Mouse (Mus musculus): Measurements from ENCODE around the gene Tnfrsf25. TPM values are rescaled to one million over a fixed set of nuclear protein-coding genes. Genes with fewer than 3 reads are reported as not detected.

The Tnfrsf25 gene
- polyA plus RNA-seq, 1 experiment: 3.8 TPM

DNA sequence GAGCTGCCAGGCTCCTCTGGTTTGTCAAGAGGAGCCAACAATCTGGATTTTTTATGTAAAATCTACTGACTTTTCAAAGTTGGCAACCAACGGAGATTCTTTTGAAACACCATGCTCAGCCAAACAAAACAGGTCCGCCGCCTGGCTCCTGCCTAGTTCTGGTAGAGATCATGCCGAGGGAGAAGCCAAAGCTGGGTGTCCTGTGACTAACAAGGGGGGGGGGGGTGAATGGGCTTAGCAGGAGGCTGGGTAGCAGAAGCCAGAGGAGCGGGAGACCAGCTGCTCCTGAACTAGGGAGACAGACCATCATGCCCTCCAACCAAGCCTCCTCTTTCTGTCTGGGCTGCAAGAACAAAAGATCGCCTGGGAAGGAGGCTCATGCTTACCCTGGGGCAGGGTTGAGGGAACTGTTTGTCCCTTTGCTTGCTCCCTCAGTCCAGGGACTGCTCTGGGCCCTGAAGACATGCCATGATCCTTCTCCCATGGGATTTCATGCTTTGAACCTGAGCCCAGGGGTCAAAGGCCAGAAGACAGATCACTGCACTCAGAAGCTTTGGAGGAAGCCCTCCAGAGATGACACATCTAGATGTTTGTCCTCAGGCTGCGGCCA, 32.0 kb upstream of the Tnfrsf25 start:
- H3K36me3 ChIP-seq (ENCODE audit: control insufficient read depth, insufficient read depth, low read length): no peaks in the 10 kb centered on the region
- H3K4me3 ChIP-seq (ENCODE audit: low read depth, low read length): no peak overlapping the region
- H3K27me3 ChIP-seq (ENCODE audit: control insufficient read depth, insufficient read depth, low read length): peaks cover 3% of the 10 kb centered on the region; the same call in 1 of the 2 replicates
- no peak for TF ChIP-seq POLR2A (IDR thresholded peaks at IDR 0.05; ENCODE audit: low read depth, low read length)
- TF ChIP-seq CTCF (IDR thresholded peaks at IDR 0.05; ENCODE audit: extremely low read depth, insufficient read length, insufficient replicate concordance, low read depth, low read length): no peak
- H3K4me1 ChIP-seq (ENCODE audit: control insufficient read depth, insufficient read depth, insufficient read length, low read length): peaks cover 4% of the 10 kb centered on the region; the same call in 1 of the 2 replicates
- WGBS: 74% methylated on average over 7 of the region's 7 CpGs
- no peak overlapping the region for H3K27ac ChIP-seq (ENCODE audit: insufficient read depth, low read depth, low read length)

GRCm38 (mm10) chr4:152084616-152085015, 31.1 kb upstream of the Tnfrsf25 start:
- 82% methylated on average over 7 of the region's 7 CpGs for WGBS
- TF ChIP-seq CTCF (IDR thresholded peaks at IDR 0.05; ENCODE audit: extremely low read depth, insufficient read length, insufficient replicate concordance, low read depth, low read length) (no peak), POLR2A (IDR thresholded peaks at IDR 0.05; ENCODE audit: low read depth, low read length) (no peak)
- H3K27me3 ChIP-seq (ENCODE audit: control insufficient read depth, insufficient read depth, low read length): peaks cover 3% of the 10 kb centered on the region; the same call in 1 of the 2 replicates
- no peak overlapping the region for H3K27ac ChIP-seq (ENCODE audit: insufficient read depth, low read depth, low read length)
- H3K4me3 ChIP-seq (ENCODE audit: low read depth, low read length): no peak overlapping the region
- H3K4me1 ChIP-seq (ENCODE audit: control insufficient read depth, insufficient read depth, insufficient read length, low read length): peaks cover 4% of the 10 kb centered on the region; the same call in 1 of the 2 replicates
- H3K36me3 ChIP-seq (ENCODE audit: control insufficient read depth, insufficient read depth, low read length): no peaks in the 10 kb centered on the region

GRCm38 (mm10) chr4:152086505-152087210, 29.1 kb upstream of the Tnfrsf25 start:
- WGBS: 2% methylated on average over 46 of the region's 92 CpGs
- Histone ChIP-seq H3K36me3 (ENCODE audit: control insufficient read depth, insufficient read depth, low read length) (no peaks in the 10 kb centered on the region), H3K27me3 (ENCODE audit: control insufficient read depth, insufficient read depth, low read length) (peaks cover 3% of the 10 kb centered on the region; the same call in 1 of the 2 replicates), H3K4me3 (ENCODE audit: low read depth, low read length) (peak overlapping the region; percentile 98), H3K4me1 (ENCODE audit: control insufficient read depth, insufficient read depth, insufficient read length, low read length) (peaks cover 4% of the 10 kb centered on the region; the same call in 1 of the 2 replicates), H3K27ac (ENCODE audit: insufficient read depth, low read depth, low read length) (no peak overlapping the region)
- TF ChIP-seq POLR2A (IDR thresholded peaks at IDR 0.05; ENCODE audit: low read depth, low read length): no peak
- TF ChIP-seq CTCF (IDR thresholded peaks at IDR 0.05; ENCODE audit: extremely low read depth, insufficient read length, insufficient replicate concordance, low read depth, low read length): no peak

DNA sequence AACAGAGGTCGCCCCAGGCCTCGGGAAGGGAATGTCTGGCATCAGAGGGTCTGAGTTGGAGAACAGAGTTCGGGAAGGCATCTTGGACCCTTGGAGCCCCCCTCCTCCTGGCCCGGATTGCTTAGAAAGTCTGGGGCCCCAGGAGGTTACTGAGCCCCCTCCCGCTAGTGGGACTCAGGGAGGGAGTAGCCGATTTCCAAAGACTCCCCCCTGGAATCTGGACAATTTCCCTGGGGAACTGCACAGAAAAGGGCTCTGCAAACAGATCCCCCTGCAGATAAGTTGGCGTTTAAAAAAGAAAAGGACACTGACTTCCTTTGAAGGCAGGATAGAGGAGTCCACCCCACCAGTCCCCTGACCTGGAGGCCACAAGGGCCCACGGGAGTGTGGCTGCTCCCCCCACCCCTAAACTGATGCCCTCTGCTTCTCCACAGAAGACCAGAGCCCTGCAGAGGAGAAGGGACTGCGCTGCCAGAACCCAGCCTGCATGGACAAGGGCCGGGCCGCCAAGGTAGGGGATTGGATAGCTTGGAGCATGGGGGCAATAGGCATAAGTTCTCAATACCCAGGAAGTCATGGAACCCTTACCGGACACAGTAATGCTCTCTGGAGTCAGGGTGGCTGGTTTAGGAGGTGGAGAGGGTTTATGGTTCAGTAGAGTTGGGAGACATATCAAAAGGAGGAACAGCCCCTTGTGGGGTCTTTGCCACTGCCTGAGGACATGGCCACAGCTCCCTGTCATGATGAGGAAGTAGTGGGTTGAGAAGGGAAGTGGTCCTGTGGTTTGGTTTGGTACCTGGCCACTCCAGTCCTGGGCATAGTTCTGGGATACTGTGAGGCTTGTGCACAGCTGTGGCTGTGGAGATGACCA, 28.3 kb upstream of the Tnfrsf25 start:
- Histone ChIP-seq H3K4me3 (ENCODE audit: low read depth, low read length) (peak overlapping the region; percentile 98), H3K27me3 (ENCODE audit: control insufficient read depth, insufficient read depth, low read length) (peaks cover 3% of the 10 kb centered on the region; the same call in 1 of the 2 replicates), H3K4me1 (ENCODE audit: control insufficient read depth, insufficient read depth, insufficient read length, low read length) (peaks cover 4% of the 10 kb centered on the region; the same call in 1 of the 2 replicates), H3K27ac (ENCODE audit: insufficient read depth, low read depth, low read length) (no peak overlapping the region), H3K36me3 (ENCODE audit: control insufficient read depth, insufficient read depth, low read length) (no peaks in the 10 kb centered on the region)
- WGBS: 19% methylated on average over 12 of the region's 12 CpGs
- TF ChIP-seq CTCF (IDR thresholded peaks at IDR 0.05; ENCODE audit: extremely low read depth, insufficient read length, insufficient replicate concordance, low read depth, low read length) (no peak), POLR2A (IDR thresholded peaks at IDR 0.05; ENCODE audit: low read depth, low read length) (no peak)

DNA sequence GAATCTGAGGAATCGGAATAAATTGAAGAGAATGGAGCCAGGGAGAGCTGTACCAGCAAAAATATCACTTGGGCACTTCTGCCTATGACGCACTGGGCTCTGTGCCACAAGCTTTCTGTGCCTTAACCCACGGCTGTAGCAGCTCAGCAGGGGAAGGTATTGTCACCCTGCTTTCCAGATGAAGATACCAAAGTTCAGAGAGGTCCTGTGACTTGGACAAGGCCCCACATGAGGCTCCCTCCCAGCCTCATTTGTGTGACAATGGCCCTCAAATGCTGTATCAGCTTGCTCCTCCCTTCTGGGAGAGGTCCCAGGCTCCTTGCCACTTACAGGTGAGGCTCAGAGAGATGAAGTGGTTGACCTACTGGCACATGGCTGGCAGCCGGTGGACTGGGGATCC, 27.6 kb upstream of the Tnfrsf25 start:
- H3K27ac ChIP-seq (ENCODE audit: insufficient read depth, low read depth, low read length): no peak overlapping the region
- no peak overlapping the region for H3K4me3 ChIP-seq (ENCODE audit: low read depth, low read length)
- TF ChIP-seq CTCF (IDR thresholded peaks at IDR 0.05; ENCODE audit: extremely low read depth, insufficient read length, insufficient replicate concordance, low read depth, low read length): no peak
- no peak for TF ChIP-seq POLR2A (IDR thresholded peaks at IDR 0.05; ENCODE audit: low read depth, low read length)
- peaks cover 4% of the 10 kb centered on the region; the same call in 1 of the 2 replicates for H3K4me1 ChIP-seq (ENCODE audit: control insufficient read depth, insufficient read depth, insufficient read length, low read length)
- H3K36me3 ChIP-seq (ENCODE audit: control insufficient read depth, insufficient read depth, low read length): no peaks in the 10 kb centered on the region
- H3K27me3 ChIP-seq (ENCODE audit: control insufficient read depth, insufficient read depth, low read length): peaks cover 3% of the 10 kb centered on the region; the same call in 1 of the 2 replicates
- WGBS: 38% methylated on average over 4 of the region's 4 CpGs

- WGBS: 76% methylated on average over 8 of the region's 8 CpGs
- no peak overlapping the region for H3K4me3 ChIP-seq (ENCODE audit: low read depth, low read length)
- H3K4me1 ChIP-seq (ENCODE audit: control insufficient read depth, insufficient read depth, insufficient read length, low read length): peaks cover 4% of the 10 kb centered on the region; the same call in 1 of the 2 replicates
- no peaks in the 10 kb centered on the region for H3K36me3 ChIP-seq (ENCODE audit: control insufficient read depth, insufficient read depth, low read length)
- peaks cover 3% of the 10 kb centered on the region; the same call in 1 of the 2 replicates for H3K27me3 ChIP-seq (ENCODE audit: control insufficient read depth, insufficient read depth, low read length)
- no peak overlapping the region for H3K27ac ChIP-seq (ENCODE audit: insufficient read depth, low read depth, low read length)
- no peak for TF ChIP-seq POLR2A (IDR thresholded peaks at IDR 0.05; ENCODE audit: low read depth, low read length)
- no peak for TF ChIP-seq CTCF (IDR thresholded peaks at IDR 0.05; ENCODE audit: extremely low read depth, insufficient read length, insufficient replicate concordance, low read depth, low read length)
These were observed 27.1 kb upstream of the Tnfrsf25 start for GRCm38 (mm10) chr4:152088556-152089120.
